Mouse (Mus musculus): ENCODE measurements around the gene Gstp2. TPM values are rescaled to one million over a fixed set of nuclear protein-coding genes. Genes with fewer than 3 reads are reported as not detected.
A peak's percentile ranks its signal among the peaks of the same experiment; 100 is the strongest.

Gstp2 gene
- total and polyA plus RNA-seq, 2 experiments from 2014 or later: 9.7 to 17.0 TPM

DNA sequence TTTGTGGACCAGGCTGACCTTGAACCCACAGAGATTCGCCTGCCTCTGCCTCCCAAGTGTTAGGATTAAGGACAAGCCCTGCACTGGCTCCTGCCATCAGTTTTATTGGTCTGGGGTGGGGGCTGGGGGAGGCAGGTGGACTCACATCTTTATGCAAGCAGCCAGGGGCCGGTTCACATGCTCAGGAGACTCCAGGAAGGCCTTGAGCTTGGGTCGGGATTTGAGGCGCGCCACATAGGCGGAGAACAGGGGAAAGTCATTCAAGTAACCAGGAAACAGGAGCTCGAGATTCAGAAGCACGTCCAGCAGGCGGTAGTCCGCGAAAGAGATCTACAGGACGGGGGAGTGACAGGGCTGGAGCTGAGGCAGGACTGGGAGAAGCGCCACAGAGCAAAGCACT lies 11.6 kb upstream of the Gstp2 start:
- no peaks in the 10 kb centered on the region for H3K9me3 ChIP-seq (replicated peaks; ENCODE audit: control insufficient read depth, low read length)
- H3K9ac ChIP-seq (replicated peaks; ENCODE audit: low read depth, low read length): no peak overlapping the region
- 88% methylated on average over 13 of the region's 13 CpGs for WGBS
- no peak overlapping the region for H3K27ac ChIP-seq (ENCODE audit: low read depth)
- ATAC-seq (ENCODE audit: insufficient read depth, low read depth): no peak
- H3K4me2 ChIP-seq (ENCODE audit: low read depth, low read length): no peak overlapping the region
- H3K4me3 ChIP-seq (ENCODE audit: low read depth, low read length): no peak overlapping the region
- TF ChIP-seq CTCF (IDR thresholded peaks at IDR 0.05; ENCODE audit: low read depth) (no peak), EP300 (IDR thresholded peaks at IDR 0.05; ENCODE audit: low read depth) (no peak)
- no peaks in the 10 kb centered on the region for H3K4me1 ChIP-seq (ENCODE audit: control insufficient read depth, insufficient read depth)
- no peaks in the 10 kb centered on the region for H3K36me3 ChIP-seq (replicated peaks; ENCODE audit: control insufficient read depth, insufficient read depth, low read length)
- DNase-seq (ENCODE audit: low spot score): no peak
- H3K27me3 ChIP-seq (ENCODE audit: control insufficient read depth, insufficient read depth, low read length): no peaks in the 10 kb centered on the region

DNA sequence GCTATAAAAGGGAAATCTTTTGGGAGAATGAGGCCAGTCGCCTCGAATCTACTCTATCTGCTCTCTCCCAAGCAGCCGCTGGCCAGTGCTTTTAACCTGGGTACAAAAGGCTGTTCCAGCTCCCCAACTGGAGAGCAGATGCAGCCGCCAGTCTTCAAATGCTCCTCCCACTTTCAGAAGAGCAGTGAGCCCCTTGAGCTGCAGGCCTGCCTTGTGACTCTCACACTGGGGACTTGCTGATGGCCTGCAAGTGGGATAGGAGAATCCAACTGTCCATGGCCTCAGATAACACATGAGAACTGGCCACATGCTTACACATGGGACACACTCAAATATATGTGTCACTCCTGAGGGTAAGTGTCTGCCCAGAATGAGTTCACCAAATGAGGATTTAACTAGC lies 10.9 kb upstream of the Gstp2 start:
- no peak overlapping the region for H3K27ac ChIP-seq (ENCODE audit: low read depth)
- H3K9ac ChIP-seq (replicated peaks; ENCODE audit: low read depth, low read length): no peak overlapping the region; the same call in 1 of the 2 replicates
- TF ChIP-seq CTCF (IDR thresholded peaks at IDR 0.05; ENCODE audit: low read depth) (no peak), EP300 (IDR thresholded peaks at IDR 0.05; ENCODE audit: low read depth) (no peak)
- H3K27me3 ChIP-seq (ENCODE audit: control insufficient read depth, insufficient read depth, low read length): no peaks in the 10 kb centered on the region
- DNase-seq (ENCODE audit: low spot score) (no peak), ATAC-seq (ENCODE audit: insufficient read depth, low read depth) (peak; percentile 28; the same call in 1 of the 2 replicates)
- no peaks in the 10 kb centered on the region for H3K36me3 ChIP-seq (replicated peaks; ENCODE audit: control insufficient read depth, insufficient read depth, low read length)
- H3K4me3 ChIP-seq (ENCODE audit: low read depth, low read length): no peak overlapping the region
- no peaks in the 10 kb centered on the region for H3K9me3 ChIP-seq (replicated peaks; ENCODE audit: control insufficient read depth, low read length)
- no peaks in the 10 kb centered on the region for H3K4me1 ChIP-seq (ENCODE audit: control insufficient read depth, insufficient read depth)
- H3K4me2 ChIP-seq (ENCODE audit: low read depth, low read length): no peak overlapping the region
- 37% methylated on average over 4 of the region's 4 CpGs for WGBS

DNA sequence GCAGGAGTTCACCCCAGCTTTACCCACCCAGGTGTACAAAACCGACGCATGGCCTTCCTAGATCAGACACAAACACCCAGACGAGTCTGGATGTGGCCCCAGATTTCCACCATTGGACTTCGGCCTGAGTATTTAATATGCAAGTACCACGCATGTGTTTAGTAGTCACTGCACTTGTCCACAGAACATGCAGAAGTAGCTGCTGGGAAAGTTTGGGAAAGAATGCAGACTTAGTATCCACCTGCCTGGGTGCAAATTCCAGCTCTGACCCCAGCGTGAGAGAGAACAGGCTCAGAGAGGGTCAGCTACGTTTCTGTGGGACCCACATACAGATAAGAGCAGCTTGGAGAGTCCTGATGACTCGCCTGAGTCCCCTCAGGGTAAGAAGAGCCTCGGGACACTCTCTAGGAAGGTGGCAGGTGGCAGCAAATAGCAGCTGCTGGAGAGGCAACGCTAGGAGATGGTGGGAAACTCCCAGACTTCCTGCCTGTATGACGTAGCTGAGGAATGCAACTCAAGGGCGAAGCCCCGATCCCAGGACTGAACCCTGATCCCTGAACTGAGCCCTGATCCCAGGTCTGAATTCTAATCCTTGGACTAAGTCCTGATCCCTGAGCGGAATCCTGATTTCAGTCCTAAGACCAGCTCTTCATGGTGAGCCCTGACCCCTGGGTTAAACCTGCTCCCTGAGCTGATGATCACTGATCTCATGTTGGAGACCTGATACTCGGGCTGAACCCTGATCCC lies 10.3 kb upstream of the Gstp2 start:
- 47% methylated on average over 15 of the region's 15 CpGs for WGBS
- H3K27ac ChIP-seq (ENCODE audit: low read depth): no peak overlapping the region

DNA sequence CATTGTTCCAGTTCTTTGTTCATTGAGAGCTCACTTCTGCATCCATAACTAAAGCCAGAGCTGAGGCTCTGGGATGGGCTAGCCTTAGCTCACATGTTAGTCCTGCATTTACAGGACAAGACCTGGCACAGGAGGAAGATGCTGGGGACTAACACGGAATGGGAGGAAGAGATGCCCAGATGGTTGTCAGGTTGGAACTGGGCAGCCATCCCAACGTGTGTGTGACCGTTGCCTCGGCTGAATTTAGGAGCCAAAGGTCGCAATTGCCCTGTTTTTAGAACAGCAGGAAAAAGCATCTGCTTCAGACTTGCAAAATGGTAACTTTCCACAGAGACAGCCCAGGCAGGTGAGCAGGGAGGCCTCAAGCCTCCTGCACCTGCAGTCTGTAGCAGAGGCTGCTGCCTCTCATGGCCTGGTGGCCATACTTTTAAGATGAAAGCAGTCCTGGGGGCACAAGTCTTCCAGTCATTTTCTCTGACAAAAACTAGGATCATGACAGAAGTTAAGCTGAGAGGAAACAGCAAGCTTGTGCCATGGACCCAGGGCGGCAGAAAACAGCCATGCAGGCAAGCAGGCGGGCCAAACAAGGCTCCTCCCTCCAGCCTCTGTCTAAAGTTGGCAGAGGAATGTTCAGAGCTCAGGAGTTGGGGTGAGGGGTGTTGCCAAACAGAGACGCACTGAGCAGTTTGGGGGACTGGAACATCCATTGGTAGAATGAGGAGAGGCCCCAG lies 9.6 kb upstream of the Gstp2 start:
- H3K27me3 ChIP-seq (ENCODE audit: control insufficient read depth, insufficient read depth, low read length): no peaks in the 10 kb centered on the region
- H3K4me1 ChIP-seq (ENCODE audit: control insufficient read depth, insufficient read depth): no peaks in the 10 kb centered on the region
- WGBS: 64% methylated on average over 8 of the region's 8 CpGs
- DNase-seq (ENCODE audit: low spot score) (no peak), ATAC-seq (ENCODE audit: insufficient read depth, low read depth) (no peak)
- H3K27ac ChIP-seq (ENCODE audit: low read depth): no peak overlapping the region
- TF ChIP-seq CTCF (IDR thresholded peaks at IDR 0.05; ENCODE audit: low read depth): no peak
- no peak for TF ChIP-seq EP300 (IDR thresholded peaks at IDR 0.05; ENCODE audit: low read depth)
- no peaks in the 10 kb centered on the region for H3K36me3 ChIP-seq (replicated peaks; ENCODE audit: control insufficient read depth, insufficient read depth, low read length)
- H3K4me3 ChIP-seq (ENCODE audit: low read depth, low read length): no peak overlapping the region
- H3K9ac ChIP-seq (replicated peaks; ENCODE audit: low read depth, low read length): no peak overlapping the region
- no peak overlapping the region for H3K4me2 ChIP-seq (ENCODE audit: low read depth, low read length)
- H3K9me3 ChIP-seq (replicated peaks; ENCODE audit: control insufficient read depth, low read length): no peaks in the 10 kb centered on the region

More for the DNA sequence above, 10.3 kb upstream of the Gstp2 start:
- DNase-seq (ENCODE audit: low spot score) (no peak), ATAC-seq (ENCODE audit: insufficient read depth, low read depth) (0 out of 2 replicates have a peak, but pooled peaks have one; percentile 3)
- H3K9ac ChIP-seq (replicated peaks; ENCODE audit: low read depth, low read length): no peak overlapping the region; the same call in 1 of the 2 replicates
- no peaks in the 10 kb centered on the region for H3K36me3 ChIP-seq (replicated peaks; ENCODE audit: control insufficient read depth, insufficient read depth, low read length)
- no peak overlapping the region for H3K4me3 ChIP-seq (ENCODE audit: low read depth, low read length)
- H3K27me3 ChIP-seq (ENCODE audit: control insufficient read depth, insufficient read depth, low read length): no peaks in the 10 kb centered on the region
- TF ChIP-seq EP300 (IDR thresholded peaks at IDR 0.05; ENCODE audit: low read depth) (no peak), CTCF (IDR thresholded peaks at IDR 0.05; ENCODE audit: low read depth) (no peak)
- no peaks in the 10 kb centered on the region for H3K4me1 ChIP-seq (ENCODE audit: control insufficient read depth, insufficient read depth)
- no peaks in the 10 kb centered on the region for H3K9me3 ChIP-seq (replicated peaks; ENCODE audit: control insufficient read depth, low read length)
- H3K4me2 ChIP-seq (ENCODE audit: low read depth, low read length): no peak overlapping the region

DNA sequence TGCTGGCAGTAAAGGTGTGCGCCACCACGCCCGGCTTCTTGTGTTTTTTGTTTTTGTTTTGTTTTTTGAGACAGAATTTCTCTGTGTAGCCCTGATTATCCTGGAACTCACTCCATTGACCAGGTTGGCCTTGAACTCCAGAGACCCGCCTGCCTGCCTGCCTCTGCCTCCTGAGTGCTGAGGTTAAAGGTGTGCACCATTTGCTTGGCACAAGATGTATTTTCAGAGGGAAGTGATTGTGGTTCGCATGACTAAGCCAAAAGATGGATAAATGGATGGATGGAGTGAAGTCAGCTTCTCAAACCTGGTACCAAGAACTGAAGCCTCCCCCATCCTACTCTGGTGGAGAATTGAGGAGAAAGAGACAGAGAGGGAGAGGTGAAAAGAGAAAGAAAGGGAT lies 8.8 kb upstream of the Gstp2 start:
- no peak overlapping the region for H3K4me3 ChIP-seq (ENCODE audit: low read depth, low read length)
- DNase-seq (ENCODE audit: low spot score): no peak
- no peak for ATAC-seq (ENCODE audit: insufficient read depth, low read depth)
- H3K27ac ChIP-seq (ENCODE audit: low read depth): no peak overlapping the region
- H3K4me1 ChIP-seq (ENCODE audit: control insufficient read depth, insufficient read depth): no peaks in the 10 kb centered on the region
- 88% methylated on average over 5 of the region's 5 CpGs for WGBS
- H3K4me2 ChIP-seq (ENCODE audit: low read depth, low read length): no peak overlapping the region
- no peaks in the 10 kb centered on the region for H3K27me3 ChIP-seq (ENCODE audit: control insufficient read depth, insufficient read depth, low read length)
- H3K36me3 ChIP-seq (replicated peaks; ENCODE audit: control insufficient read depth, insufficient read depth, low read length): no peaks in the 10 kb centered on the region
- no peak overlapping the region for H3K9ac ChIP-seq (replicated peaks; ENCODE audit: low read depth, low read length)
- TF ChIP-seq CTCF (IDR thresholded peaks at IDR 0.05; ENCODE audit: low read depth) (no peak), EP300 (IDR thresholded peaks at IDR 0.05; ENCODE audit: low read depth) (no peak)
- H3K9me3 ChIP-seq (replicated peaks; ENCODE audit: control insufficient read depth, low read length): no peaks in the 10 kb centered on the region
